ENCODE assay signal across 28 mouse cellular contexts in genomic region chr19:24724362-24724761, GRCm38 (mm10). TPM values are rescaled to one million over a fixed set of nuclear protein-coding genes. Genes with fewer than 3 reads are reported as not detected.
DNase-seq lines count a peak whose midpoint lies in the region; ATAC-seq and TF ChIP-seq lines count a peak whose summit lies in the region.
"Had no signal": no experiment of that assay in that cellular context is flagged by ENCODE, and none has a peak within 500 bp of the region (broad histone marks: within the 10 kb centered on the region; RNA-seq: fewer than 3 reads in every experiment).

No protein-coding gene starts in this region.

- no peak for TF ChIP-seq CTCF in CH12.LX (conservative IDR thresholded peaks at IDR 0.05 in 1 of 2, IDR thresholded peaks at IDR 0.05 in 1 of 2; ENCODE audit: low read depth in 2 of 2, low read length in 2 of 2)

- H3K36me3 ChIP-seq in CH12.LX (replicated peaks in 1 of 2; ENCODE audit: control insufficient read depth in 1 of 2, insufficient read depth in 1 of 2, low read length in 1 of 2), result no peaks in the 10 kb centered on the region
- H3K36me3 ChIP-seq: embryonic facial prominence, embryonic 13.5 days; embryonic facial prominence, embryonic 15.5 days; forebrain, embryonic 10.5 days; forebrain, embryonic 12.5 days had no signal

- TF ChIP-seq EP300 in CH12.LX (IDR thresholded peaks at IDR 0.05; ENCODE audit: low read length), result no peak

- DNase-seq in frontal cortex, postnatal 14 days (ENCODE audit: low spot score in 2 of 2), result no peak
- peak; percentile 28 for DNase-seq in right cerebral cortex, adult 18-20 months
- DNase-seq in right cerebral cortex, postnatal 4 days, result no peak
- no peak for DNase-seq in CH12.LX (ENCODE audit: extremely low read depth)
- peak; percentile 47 for DNase-seq in brain, adult 2 months (ENCODE audit: low read depth, low spot score)
- DNase-seq in thymus, postnatal 4 days, result no peak
- DNase-seq: adrenal gland, adult 2 months; adrenal gland, postnatal 10 days; adrenal gland, postnatal 25 days; B cell, adult 2 months; cerebellum, adult 11 months; cerebellum, adult 18-20 months; cerebellum, adult 8-10 months; cerebellum, adult 9-11 months; cerebellum, postnatal 14 days; cerebellum, postnatal 36 days; embryo, embryonic 11 days had no signal

- peaks cover 0 to 33% of the 10 kb centered on the region in 2 experiments; a peak in 2 of 4 replicates for H3K4me1 ChIP-seq in CH12.LX (ENCODE audit: control insufficient read depth in 1 of 2, insufficient read depth in 2 of 2)
- H3K4me1 ChIP-seq: embryonic facial prominence, embryonic 15.5 days; forebrain, embryonic 10.5 days; forebrain, embryonic 12.5 days had no signal

- TF ChIP-seq POLR2A in CH12.LX (IDR thresholded peaks at IDR 0.05; ENCODE audit: low read depth, low read length), result no peak

- dilution Hi-C loops in CH12.LX (cut with MboI; ENCODE audit: extremely low pct_ligation_motif_present, extremely low pct_unique_long_range_greater_than_20kb, low sequenced_read_pairs), result no loop called here

- no peak overlapping the region for H3K4me3 ChIP-seq in CH12.LX (replicated peaks in 1 of 3; ENCODE audit: low read depth in 2 of 3, low read length in 2 of 3, poor library complexity in 1 of 3)
- H3K4me3 ChIP-seq: embryonic facial prominence, embryonic 13.5 days; embryonic facial prominence, embryonic 15.5 days; erythroblast, embryonic 14.5 days; forebrain, embryonic 10.5 days; forebrain, embryonic 12.5 days had no signal

- no peak overlapping the region for H3K9ac ChIP-seq in CH12.LX (ENCODE audit: insufficient read depth, low read depth)
- H3K9ac ChIP-seq: embryonic facial prominence, embryonic 13.5 days; embryonic facial prominence, embryonic 15.5 days; forebrain, embryonic 12.5 days had no signal

- no peaks in the 10 kb centered on the region for H3K79me2 ChIP-seq in CH12.LX (replicated peaks; ENCODE audit: control insufficient read depth, extremely low read depth, insufficient read depth, poor library complexity, severe bottlenecking)

- ATAC-seq in frontal cortex, adult (ENCODE audit: low TSS enrichment), result peak; percentile 76
- ATAC-seq: CD4-positive, CD25-positive, alpha-beta regulatory T cell, adult 4 months; forebrain, embryonic 14.5 days; forebrain, embryonic 16.5 days had no signal

- in situ Hi-C loops in CH12.LX (cut with MboI; ENCODE audit: low pct_ligation_motif_present, low pct_unique_long_range_greater_than_20kb, low sequenced_read_pairs), result no loop called here

- H3K27me3 ChIP-seq in CH12.LX (replicated peaks), result no peaks in the 10 kb centered on the region
- H3K27me3 ChIP-seq: embryonic facial prominence, embryonic 15.5 days; forebrain, embryonic 12.5 days had no signal

- no peak overlapping the region for H3K27ac ChIP-seq in CH12.LX (ENCODE audit: insufficient read depth, low read depth)
- H3K27ac ChIP-seq: embryonic facial prominence, embryonic 13.5 days; embryonic facial prominence, embryonic 15.5 days; forebrain, embryonic 10.5 days; forebrain, embryonic 12.5 days had no signal

- H3K4me2 ChIP-seq in CH12.LX (ENCODE audit: insufficient read depth, low read depth, poor library complexity, severe bottlenecking), result 0 out of 2 replicates have a peak overlapping the region, but pooled peaks have one; percentile 8
- H3K4me2 ChIP-seq: embryonic facial prominence, embryonic 13.5 days; embryonic facial prominence, embryonic 15.5 days; forebrain, embryonic 12.5 days had no signal

- TF ChIP-seq RAD21 in CH12.LX (IDR thresholded peaks at IDR 0.05; ENCODE audit: low read depth, low read length), result no peak

- H3K9me3 ChIP-seq in CH12.LX (replicated peaks; ENCODE audit: low read length), result no peaks in the 10 kb centered on the region
- H3K9me3 ChIP-seq: embryonic facial prominence, embryonic 13.5 days; embryonic facial prominence, embryonic 15.5 days; forebrain, embryonic 10.5 days; forebrain, embryonic 12.5 days had no signal

TF ChIP-seq in CH12.LX, 34 proteins besides CTCF, POLR2A, EP300 and RAD21:
- TF ChIP-seq BHLHE40 (IDR thresholded peaks at IDR 0.05; ENCODE audit: low read depth, low read length), result peak; percentile 57; the same call in 1 of the 2 replicates
- no peak for TF ChIP-seq SIN3A (IDR thresholded peaks at IDR 0.05; ENCODE audit: low read length)
- peak; percentile 31; the same call in 1 of the 2 replicates for TF ChIP-seq MAX (IDR thresholded peaks at IDR 0.05; ENCODE audit: low read length)

RNA-seq across cellular contexts. Expression of gene Tmem252, which starts 50.6 kb away (rescaled TPM):
- total RNA-seq in CH12.LX (2012; rRNA removed) (not detected in 2 replicates), CH12.LX (2014; rRNA removed) (not detected in 2 replicates)
- not detected in 2 replicates for polyA plus RNA-seq in CH12.LX (2012; ENCODE audit: insufficient read length, low read depth)
- total RNA-seq: common myeloid progenitor, adult 5-6 weeks; MEL had no signal
- polyA plus RNA-seq: CD4-positive, CD25-positive, alpha-beta regulatory T cell, adult 4 months; erythroblast, embryonic 14.5 days had no signal

Comparison
In these comparisons a context has a peak if more than half of its experiments do, and no peak if none do; other contexts are left out.
1. DNase-seq: peak in right cerebral cortex, adult 18-20 months (single experiment) and brain, adult 2 months (single experiment); none in frontal cortex, postnatal 14 days (0 of 2), right cerebral cortex, postnatal 4 days (single experiment), CH12.LX (single experiment) and thymus, postnatal 4 days (single experiment).